Mouse (Mus musculus) G1E (cell line): ENCODE measurements around the gene Asb4.

ENCODE experiments used
- CTCF ChIP-seq: IDR thresholded peaks from 2 replicates; pipeline ENCODE4 v1.5.1; 2012; ENCODE audit warnings: low read depth, low read length, inconsistent platforms, mixed read lengths
- GATA1 ChIP-seq: IDR thresholded peaks from 2 replicates; pipeline ENCODE4 v1.6.1; 2012; ENCODE audit warnings: borderline replicate concordance, low read length, inconsistent platforms, mixed read lengths
- GATA2 ChIP-seq: IDR thresholded peaks from 2 replicates; pipeline ENCODE4 v1.6.1; 2012; ENCODE audit warnings: low read depth, low read length, inconsistent platforms, borderline replicate concordance
- TAL1 ChIP-seq: conservative IDR thresholded peaks from 2 replicates; pipeline ENCODE4 v1.6.1; 2012; ENCODE audit warnings: low read depth, low read length, inconsistent platforms, mixed read lengths

- no peak for TF ChIP-seq GATA1
- TF ChIP-seq CTCF = no peak
- TF ChIP-seq GATA2 = no peak
- no peak for TF ChIP-seq TAL1
Observed at GRCm38 (mm10) chr6:5381918-5382582, 1.1 kb upstream of the Asb4 start.
